Mouse (Mus musculus): ENCODE measurements at regions not wholly inside any gene's neighbourhood (a gene's known extent, or its start where the extent isn't known, plus 50 kb on each side); places are given as distances from the start of the nearest gene placed in this dataset.
A peak's percentile ranks its signal among the peaks of the same experiment; 100 is the strongest.

DNA sequence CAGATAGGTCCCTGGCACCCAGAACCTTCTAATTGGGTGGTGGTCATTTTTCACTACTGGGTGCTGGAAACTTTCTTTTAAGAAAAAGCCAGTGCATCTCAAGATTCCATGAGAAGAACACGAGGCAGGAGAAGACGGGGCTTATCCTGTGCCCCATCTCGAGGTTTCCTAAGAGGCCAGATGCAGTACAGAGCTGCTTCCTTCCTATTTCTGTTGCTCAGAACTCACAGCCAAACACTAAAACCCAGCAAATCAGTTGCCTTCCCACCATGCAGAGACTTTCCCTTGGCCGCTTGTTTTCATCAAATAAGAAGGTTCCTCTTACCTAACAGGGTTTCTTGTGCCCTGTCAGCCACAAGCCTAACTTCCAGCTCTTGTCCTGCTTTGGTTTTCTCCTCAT is 84.7 kb upstream of the Bmp2k start:
- Histone ChIP-seq H3K4me3 (ENCODE audit: control insufficient read depth in 1 of 2, insufficient read depth in 1 of 2, low read depth in 1 of 2, low read length in 2 of 2) (no peak overlapping the region), H3K4me1 (ENCODE audit: control insufficient read depth in 2 of 2, insufficient read depth in 2 of 2, low read length in 2 of 2) (peaks cover 4 to 8% of the 10 kb centered on the region in 2 experiments; a peak in 2 of 4 replicates), H3K9me3 (ENCODE audit: control insufficient read depth, low read length) (no peaks in the 10 kb centered on the region), H3K9ac (ENCODE audit: low read length) (no peak overlapping the region), H3K36me3 (ENCODE audit: control insufficient read depth, insufficient read depth, low read length) (no peaks in the 10 kb centered on the region), H3K27ac (replicated peaks in 1 of 2; ENCODE audit: control insufficient read depth in 1 of 2, insufficient read depth in 1 of 2, low read depth in 2 of 2, low read length in 2 of 2) (peak overlapping the region; percentile 33 to 37; a peak in 2 of 4 replicates), H3K4me2 (ENCODE audit: low read length) (no peak overlapping the region), H3K27me3 (ENCODE audit: control insufficient read depth, insufficient read depth, low read length) (no peaks in the 10 kb centered on the region)
- 63% methylated on average over 4 of the region's 4 CpGs for WGBS
- ATAC-seq (ENCODE audit: insufficient number of reproducible peaks, insufficient read depth, low FRiP score, low read depth): no peak

DNA sequence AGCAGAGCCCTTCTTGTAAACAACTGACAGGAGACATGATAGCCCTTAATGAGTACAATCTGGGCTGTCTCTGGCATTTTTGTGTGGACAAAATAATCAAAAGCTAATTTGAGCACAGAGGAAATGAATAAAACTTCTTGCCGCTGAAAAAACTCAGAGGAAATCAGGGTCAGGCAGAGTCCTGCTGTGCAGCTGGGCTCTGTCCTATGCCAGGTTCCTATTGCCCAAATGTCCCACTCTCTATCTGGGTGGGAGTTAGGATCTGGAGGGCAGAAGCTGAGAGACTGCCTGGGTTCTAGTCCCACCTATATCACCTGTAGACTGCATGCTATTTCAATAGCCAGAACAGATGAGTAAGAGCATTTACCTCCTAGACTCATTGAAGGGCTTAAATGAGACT is 83.8 kb upstream of the Bmp2k start:
- no peak for ATAC-seq (ENCODE audit: insufficient number of reproducible peaks, insufficient read depth, low FRiP score, low read depth)

DNA sequence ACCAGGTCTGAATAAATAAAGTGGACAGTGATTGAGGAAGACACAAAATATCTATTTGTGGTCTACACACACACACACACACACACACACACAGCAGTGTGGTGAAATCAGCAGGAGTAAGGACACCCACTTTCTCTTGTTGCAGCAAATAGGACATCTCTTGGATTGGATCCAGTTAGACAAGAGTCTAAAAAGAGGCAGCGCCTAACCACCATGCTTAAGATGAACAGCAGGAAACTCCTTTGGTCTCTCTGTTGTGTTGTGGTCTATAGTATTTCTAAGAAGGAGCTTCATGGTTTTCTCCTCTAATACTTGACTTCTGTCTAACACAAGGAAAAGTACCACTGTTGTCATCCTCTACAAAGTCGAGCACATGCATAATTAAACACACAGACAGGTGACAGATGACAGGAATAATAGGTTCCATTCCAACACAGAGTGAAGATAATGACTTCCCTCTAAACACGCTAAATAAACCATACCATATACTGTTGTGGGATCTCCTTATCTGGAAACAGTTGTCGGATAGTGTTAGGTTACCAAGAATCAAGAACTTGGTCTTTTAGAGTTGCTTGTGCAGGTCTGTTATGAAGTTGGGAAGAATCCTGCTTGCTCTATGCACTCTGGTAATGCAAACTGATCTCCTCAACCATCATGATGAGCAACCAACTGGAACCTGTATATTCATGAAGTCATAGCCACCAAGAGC is 82.6 kb upstream of the Bmp2k start:
- WGBS: 70% methylated on average over 4 of the region's 4 CpGs
- no peak overlapping the region for H3K9ac ChIP-seq (ENCODE audit: low read length)
- ATAC-seq (ENCODE audit: insufficient number of reproducible peaks, insufficient read depth, low FRiP score, low read depth): no peak
- no peaks in the 10 kb centered on the region for H3K27me3 ChIP-seq (ENCODE audit: control insufficient read depth, insufficient read depth, low read length)
- no peaks in the 10 kb centered on the region for H3K36me3 ChIP-seq (ENCODE audit: control insufficient read depth, insufficient read depth, low read length)
- H3K9me3 ChIP-seq (ENCODE audit: control insufficient read depth, low read length): no peaks in the 10 kb centered on the region
- no peak overlapping the region for H3K4me2 ChIP-seq (ENCODE audit: low read length)
- H3K4me1 ChIP-seq (ENCODE audit: control insufficient read depth in 2 of 2, insufficient read depth in 2 of 2, low read length in 2 of 2): peaks cover 4 to 15% of the 10 kb centered on the region in 2 experiments; a peak in 2 of 4 replicates
- H3K4me3 ChIP-seq (ENCODE audit: control insufficient read depth in 1 of 2, insufficient read depth in 1 of 2, low read depth in 1 of 2, low read length in 2 of 2): no peak overlapping the region
- no peak overlapping the region for H3K27ac ChIP-seq (replicated peaks in 1 of 2; ENCODE audit: control insufficient read depth in 1 of 2, insufficient read depth in 1 of 2, low read depth in 2 of 2, low read length in 2 of 2)

More for the DNA sequence above, 83.8 kb upstream of the Bmp2k start:
- no peak overlapping the region for H3K4me3 ChIP-seq (ENCODE audit: control insufficient read depth in 1 of 2, insufficient read depth in 1 of 2, low read depth in 1 of 2, low read length in 2 of 2)
- peaks cover 4 to 8% of the 10 kb centered on the region in 2 experiments; a peak in 2 of 4 replicates for H3K4me1 ChIP-seq (ENCODE audit: control insufficient read depth in 2 of 2, insufficient read depth in 2 of 2, low read length in 2 of 2)
- H3K9me3 ChIP-seq (ENCODE audit: control insufficient read depth, low read length): no peaks in the 10 kb centered on the region
- no peaks in the 10 kb centered on the region for H3K27me3 ChIP-seq (ENCODE audit: control insufficient read depth, insufficient read depth, low read length)
- H3K4me2 ChIP-seq (ENCODE audit: low read length): no peak overlapping the region
- WGBS: 39% methylated on average over 1 of the region's 1 CpGs
- H3K36me3 ChIP-seq (ENCODE audit: control insufficient read depth, insufficient read depth, low read length): no peaks in the 10 kb centered on the region
- H3K9ac ChIP-seq (ENCODE audit: low read length): no peak overlapping the region
- H3K27ac ChIP-seq (replicated peaks in 1 of 2; ENCODE audit: control insufficient read depth in 1 of 2, insufficient read depth in 1 of 2, low read depth in 2 of 2, low read length in 2 of 2): peak overlapping the region in 1 of 2 experiments; percentile 26; a peak in 2 of 4 replicates

DNA sequence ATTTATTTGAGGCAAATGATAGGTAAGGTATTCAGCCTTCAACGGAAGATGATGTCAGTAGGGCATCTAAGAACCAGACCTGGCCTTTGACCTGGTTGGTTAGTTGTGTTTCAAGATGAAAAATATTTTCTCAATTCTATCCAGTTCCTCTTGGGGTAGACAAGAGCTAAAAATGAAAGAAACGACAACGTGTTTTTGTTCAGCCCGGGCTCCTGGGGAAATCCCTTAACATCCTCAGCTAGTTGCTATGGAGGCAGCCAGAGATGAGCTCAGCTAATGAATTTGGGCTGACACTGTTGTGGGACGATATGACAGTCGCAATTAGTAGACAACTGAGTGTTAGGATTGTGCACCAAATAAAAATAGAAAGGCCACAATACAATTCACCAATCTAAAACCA is 80.6 kb upstream of the Bmp2k start:
- Histone ChIP-seq H3K36me3 (ENCODE audit: control insufficient read depth, insufficient read depth, low read length) (no peaks in the 10 kb centered on the region), H3K4me1 (ENCODE audit: control insufficient read depth in 2 of 2, insufficient read depth in 2 of 2, low read length in 2 of 2) (peaks cover 3 to 12% of the 10 kb centered on the region in 2 experiments; a peak in 2 of 4 replicates), H3K9me3 (ENCODE audit: control insufficient read depth, low read length) (no peaks in the 10 kb centered on the region), H3K27ac (replicated peaks in 1 of 2; ENCODE audit: control insufficient read depth in 1 of 2, insufficient read depth in 1 of 2, low read depth in 2 of 2, low read length in 2 of 2) (peak overlapping the region in 1 of 2 experiments; percentile 35; a peak in 1 of 4 replicates), H3K9ac (ENCODE audit: low read length) (no peak overlapping the region), H3K4me3 (ENCODE audit: control insufficient read depth in 1 of 2, insufficient read depth in 1 of 2, low read depth in 1 of 2, low read length in 2 of 2) (no peak overlapping the region), H3K4me2 (ENCODE audit: low read length) (no peak overlapping the region), H3K27me3 (ENCODE audit: control insufficient read depth, insufficient read depth, low read length) (no peaks in the 10 kb centered on the region)
- WGBS: 78% methylated on average over 6 of the region's 6 CpGs
- no peak for ATAC-seq (ENCODE audit: insufficient number of reproducible peaks, insufficient read depth, low FRiP score, low read depth)

DNA sequence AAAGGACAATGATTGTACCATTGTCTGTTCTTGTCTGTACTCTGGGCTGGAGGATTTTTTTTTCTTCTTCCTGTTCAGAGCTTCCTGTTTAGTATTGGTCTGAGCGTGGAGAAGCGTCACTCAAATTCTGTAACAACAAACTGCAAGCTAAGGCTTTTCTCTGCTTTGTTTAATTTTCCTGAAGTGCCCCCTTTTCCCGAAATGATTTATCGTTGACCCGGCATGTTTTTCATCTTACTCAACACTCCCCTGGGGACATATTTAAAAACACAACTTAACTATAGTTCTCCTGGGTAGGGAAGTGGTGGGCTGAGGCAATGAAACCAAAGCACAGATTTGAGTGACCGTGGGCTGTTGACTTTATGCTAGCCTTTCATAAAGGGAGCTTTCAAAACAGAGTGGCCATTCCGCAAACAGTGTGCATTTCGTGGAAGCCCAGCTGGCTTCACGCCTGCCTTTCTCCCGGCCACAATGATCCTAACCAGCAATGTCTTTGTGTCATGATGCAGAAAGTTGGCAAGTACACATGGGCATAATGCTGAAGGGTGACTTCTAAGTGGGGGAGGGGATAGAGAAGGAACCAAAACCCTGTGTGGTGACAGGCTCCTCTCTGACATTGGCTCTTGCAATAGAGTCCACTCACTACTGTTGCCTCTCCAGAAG is 79.8 kb upstream of the Bmp2k start:
- Histone ChIP-seq H3K27me3 (ENCODE audit: control insufficient read depth, insufficient read depth, low read length) (no peaks in the 10 kb centered on the region), H3K4me3 (ENCODE audit: control insufficient read depth in 1 of 2, insufficient read depth in 1 of 2, low read depth in 1 of 2, low read length in 2 of 2) (no peak overlapping the region), H3K4me1 (ENCODE audit: control insufficient read depth in 2 of 2, insufficient read depth in 2 of 2, low read length in 2 of 2) (peaks cover 4 to 15% of the 10 kb centered on the region in 2 experiments; a peak in 3 of 4 replicates), H3K9ac (ENCODE audit: low read length) (no peak overlapping the region), H3K9me3 (ENCODE audit: control insufficient read depth, low read length) (no peaks in the 10 kb centered on the region), H3K4me2 (ENCODE audit: low read length) (peak overlapping the region; percentile 14; the same call in 1 of the 2 replicates), H3K27ac (replicated peaks in 1 of 2; ENCODE audit: control insufficient read depth in 1 of 2, insufficient read depth in 1 of 2, low read depth in 2 of 2, low read length in 2 of 2) (peak overlapping the region; percentile 35 to 40), H3K36me3 (ENCODE audit: control insufficient read depth, insufficient read depth, low read length) (no peaks in the 10 kb centered on the region)
- 60% methylated on average over 10 of the region's 10 CpGs for whole genome bisulfite sequencing
- ATAC-seq (ENCODE audit: insufficient number of reproducible peaks, insufficient read depth, low FRiP score, low read depth): no peak

DNA sequence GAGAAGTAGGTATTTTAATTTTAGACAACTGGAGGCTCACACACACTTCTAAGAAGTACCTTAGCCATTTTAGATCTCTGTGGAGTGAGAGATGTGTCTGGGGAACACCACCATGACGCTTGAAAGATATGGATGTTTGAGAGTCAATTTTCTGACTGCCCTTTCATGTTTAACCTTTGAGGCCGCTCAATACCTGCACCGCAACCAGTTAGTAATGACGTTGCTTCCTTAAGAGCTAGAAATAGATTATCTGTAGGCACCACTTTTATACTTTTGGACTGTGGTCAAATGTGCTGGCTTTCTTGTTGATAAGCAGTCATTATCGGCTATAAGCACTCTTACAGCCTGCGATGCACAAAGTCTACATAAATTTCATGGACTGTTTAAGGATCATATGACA is 78.3 kb upstream of the Bmp2k start:
- Histone ChIP-seq H3K27ac (replicated peaks in 1 of 2; ENCODE audit: control insufficient read depth in 1 of 2, insufficient read depth in 1 of 2, low read depth in 2 of 2, low read length in 2 of 2) (no peak overlapping the region), H3K9ac (ENCODE audit: low read length) (no peak overlapping the region), H3K9me3 (ENCODE audit: control insufficient read depth, low read length) (no peaks in the 10 kb centered on the region), H3K4me1 (ENCODE audit: control insufficient read depth in 2 of 2, insufficient read depth in 2 of 2, low read length in 2 of 2) (peaks cover 4 to 15% of the 10 kb centered on the region in 2 experiments; a peak in 3 of 4 replicates), H3K4me3 (ENCODE audit: control insufficient read depth in 1 of 2, insufficient read depth in 1 of 2, low read depth in 1 of 2, low read length in 2 of 2) (no peak overlapping the region), H3K27me3 (ENCODE audit: control insufficient read depth, insufficient read depth, low read length) (no peaks in the 10 kb centered on the region), H3K36me3 (ENCODE audit: control insufficient read depth, insufficient read depth, low read length) (no peaks in the 10 kb centered on the region), H3K4me2 (ENCODE audit: low read length) (no peak overlapping the region; the same call in 1 of the 2 replicates)
- no peak for ATAC-seq (ENCODE audit: insufficient number of reproducible peaks, insufficient read depth, low FRiP score, low read depth)
- WGBS: 41% methylated on average over 6 of the region's 6 CpGs

DNA sequence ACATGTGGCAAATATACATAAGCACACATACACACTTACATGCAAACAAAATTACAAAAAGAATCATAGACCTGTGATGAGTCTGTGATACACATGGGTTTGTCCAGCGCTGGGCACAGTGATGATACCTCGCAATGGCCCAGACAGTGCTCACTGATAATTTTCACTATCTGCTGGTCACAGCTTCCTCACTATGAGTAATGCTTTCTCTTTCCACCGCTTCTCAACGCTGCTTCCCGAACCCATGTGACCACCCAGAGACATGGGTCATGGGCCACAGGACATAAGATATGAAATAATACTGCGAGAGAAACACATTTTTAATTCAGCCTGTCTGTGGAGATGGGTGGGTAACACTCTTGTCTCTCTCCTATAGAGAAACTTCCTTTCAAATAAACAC is 76.5 kb upstream of the Bmp2k start:
- Histone ChIP-seq H3K4me2 (ENCODE audit: low read length) (peak overlapping the region; percentile 17), H3K9ac (ENCODE audit: low read length) (no peak overlapping the region), H3K4me3 (ENCODE audit: control insufficient read depth in 1 of 2, insufficient read depth in 1 of 2, low read depth in 1 of 2, low read length in 2 of 2) (no peak overlapping the region), H3K9me3 (ENCODE audit: control insufficient read depth, low read length) (no peaks in the 10 kb centered on the region), H3K4me1 (ENCODE audit: control insufficient read depth in 2 of 2, insufficient read depth in 2 of 2, low read length in 2 of 2) (peaks cover 4 to 15% of the 10 kb centered on the region in 2 experiments; a peak in 3 of 4 replicates), H3K36me3 (ENCODE audit: control insufficient read depth, insufficient read depth, low read length) (no peaks in the 10 kb centered on the region), H3K27me3 (ENCODE audit: control insufficient read depth, insufficient read depth, low read length) (no peaks in the 10 kb centered on the region), H3K27ac (replicated peaks in 1 of 2; ENCODE audit: control insufficient read depth in 1 of 2, insufficient read depth in 1 of 2, low read depth in 2 of 2, low read length in 2 of 2) (peak overlapping the region; percentile 14 to 78; a peak in 2 of 4 replicates)
- 62% methylated on average over 6 of the region's 6 CpGs for WGBS
- no peak for ATAC-seq (ENCODE audit: insufficient number of reproducible peaks, insufficient read depth, low FRiP score, low read depth)
